ENCODE assay signal across 9 mouse cellular contexts in genomic region chr1:191470190-191470985, GRCm38 (mm10).
A peak's percentile ranks its signal among the peaks of the same experiment; 100 is the strongest.
DNase-seq lines count a peak whose midpoint lies in the region; ATAC-seq and TF ChIP-seq lines count a peak whose summit lies in the region.
"Had no signal": no experiment of that assay in that cellular context is flagged by ENCODE, and none has a peak within 500 bp of the region (broad histone marks: within the 10 kb centered on the region; RNA-seq: fewer than 3 reads in every experiment).

No protein-coding gene starts in this region.

- H3K4me2 ChIP-seq in heart, embryonic 15.5 days, result peak overlapping the region; percentile 11; the same call in 1 of the 2 replicates
- H3K4me2 ChIP-seq in midbrain, embryonic 16.5 days (ENCODE audit: low read length), result peak overlapping the region; percentile 17; the same call in 1 of the 2 replicates

- WGBS in heart, embryonic 15.5 days, result 20% methylated on average over 13 of the region's 13 CpGs
- 26% methylated on average over 13 of the region's 13 CpGs for WGBS in midbrain, embryonic 16.5 days

- peaks cover 9% of the 10 kb centered on the region for H3K4me1 ChIP-seq in cortical plate, adult 2 months (ENCODE audit: control insufficient read depth, insufficient read depth, low read length)
- peaks cover 29% of the 10 kb centered on the region for H3K4me1 ChIP-seq in heart, embryonic 15.5 days (replicated peaks)
- peaks cover 14% of the 10 kb centered on the region for H3K4me1 ChIP-seq in midbrain, embryonic 16.5 days (ENCODE audit: control insufficient read depth, insufficient read depth, low read length)

- H3K27ac ChIP-seq in cortical plate, adult 2 months (ENCODE audit: insufficient read depth, low read length), result peak overlapping the region; percentile 84
- H3K27ac ChIP-seq in heart, embryonic 15.5 days, result peak overlapping the region; percentile 63
- H3K27ac ChIP-seq in midbrain, embryonic 16.5 days (ENCODE audit: low read length), result peak overlapping the region; percentile 35; the same call in 1 of the 2 replicates

- TF ChIP-seq CTCF in cortical plate, adult 2 months (IDR thresholded peaks at IDR 0.05; ENCODE audit: extremely low read depth, insufficient read depth, low read length), result no peak

- no peak overlapping the region for H3K9ac ChIP-seq in heart, embryonic 15.5 days
- no peak overlapping the region for H3K9ac ChIP-seq in midbrain, embryonic 16.5 days (ENCODE audit: low read depth, low read length)

- H3K36me3 ChIP-seq in heart, embryonic 15.5 days, result no peaks in the 10 kb centered on the region
- H3K36me3 ChIP-seq in midbrain, embryonic 16.5 days (ENCODE audit: control insufficient read depth, insufficient read depth, low read length), result no peaks in the 10 kb centered on the region

- intact Hi-C loops in gastrocnemius, postnatal 36 days (cut with DNase I), result loop anchor here (2.0 kb wide), 1 partner anchor 74 kb away; no protein-coding TSS in a partner anchor

- ATAC-seq in heart, embryonic 15.5 days (replicated peaks; ENCODE audit: insufficient number of reproducible peaks, insufficient read depth, low FRiP score, low read depth), result peak; percentile 71
- peak; percentile 60; the same call in 1 of the 2 replicates for ATAC-seq in midbrain, embryonic 16.5 days

- 0 out of 2 replicates have a peak, but pooled peaks have one; percentile 30 for TF ChIP-seq POLR2A in cortical plate, adult 2 months (IDR thresholded peaks at IDR 0.05; ENCODE audit: extremely low read depth, insufficient read depth, low read length)

- DNase-seq in gastrocnemius, adult 18-20 months (ENCODE audit: low spot score), result peak; percentile 76
- no peak for DNase-seq in gastrocnemius, postnatal 36 days
- peak; percentile 59 to 69 for DNase-seq in left cerebral cortex, adult 18-20 months (ENCODE audit: low spot score in 2 of 2)
- DNase-seq in cerebellum, adult 8-10 months, result no peak
- no peak for DNase-seq in adrenal gland, postnatal 4 days (ENCODE audit: low spot score in 2 of 2)

- no peak overlapping the region for H3K4me3 ChIP-seq in cortical plate, adult 2 months (ENCODE audit: insufficient read depth, low read length)
- no peak overlapping the region for H3K4me3 ChIP-seq in heart, embryonic 15.5 days
- H3K4me3 ChIP-seq in midbrain, embryonic 16.5 days (ENCODE audit: low read depth, low read length), result no peak overlapping the region

- H3K27me3 ChIP-seq in heart, embryonic 15.5 days, result no peaks in the 10 kb centered on the region
- H3K27me3 ChIP-seq in midbrain, embryonic 16.5 days (ENCODE audit: control insufficient read depth, insufficient read depth, low read depth, low read length), result no peaks in the 10 kb centered on the region
- H3K27me3 ChIP-seq: CH12.LX had no signal

- H3K9me3 ChIP-seq in heart, embryonic 15.5 days (replicated peaks), result no peaks in the 10 kb centered on the region
- H3K9me3 ChIP-seq in midbrain, embryonic 16.5 days (replicated peaks; ENCODE audit: control insufficient read depth, low read length, poor library complexity, severe bottlenecking), result no peaks in the 10 kb centered on the region

Comparison
In these comparisons a context has a peak if more than half of its experiments do, and no peak if none do; other contexts are left out.
1. DNase-seq: peak in gastrocnemius, adult 18-20 months (single experiment) and left cerebral cortex, adult 18-20 months (2 of 2); none in gastrocnemius, postnatal 36 days (0 of 2), cerebellum, adult 8-10 months (single experiment) and adrenal gland, postnatal 4 days (0 of 2).
2. Peak in every context shown above with its lines, with median percentiles within 50 percentile points of each other: H3K27ac ChIP-seq.